Mouse (Mus musculus) lung, postnatal 0 days (tissue): ENCODE measurements around the gene Cfap157.

ENCODE experiments used
- CTCF ChIP-seq: IDR thresholded peaks from 2 replicates; pipeline ENCODE4 v1.5.1; 2016; ENCODE audit warnings: antibody characterized with exemption, mild to moderate bottlenecking
- EP300 ChIP-seq: IDR thresholded peaks from 2 replicates; pipeline ENCODE4 v1.6.1; 2016; ENCODE audit warnings: antibody characterized with exemption, mild to moderate bottlenecking, control low read depth

DNA sequence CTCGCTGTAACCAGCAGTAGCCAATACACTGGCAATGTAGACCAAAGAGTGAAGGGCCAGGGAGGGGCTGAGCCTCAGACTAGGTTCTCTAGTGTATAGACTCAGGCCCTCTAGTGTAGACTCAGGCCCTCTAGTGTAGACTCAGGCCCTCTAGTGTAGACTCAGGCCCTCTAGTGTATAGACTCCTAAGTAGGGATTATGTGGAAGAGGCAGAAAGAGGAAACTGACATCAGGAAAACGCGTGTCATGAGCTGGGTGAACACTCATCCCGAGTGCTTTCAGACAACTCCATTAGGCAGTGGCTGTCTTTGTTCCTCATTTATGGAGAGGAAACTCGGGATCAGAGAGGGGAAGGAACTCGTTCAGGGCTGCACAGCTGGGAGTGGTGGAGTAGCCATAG is 47.2 kb downstream of the Cfap157 start:
- TF ChIP-seq CTCF: peak; percentile 12; the same call in 1 of the 2 replicates
- TF ChIP-seq EP300: no peak
